Mouse (Mus musculus) retina, postnatal 7 days (tissue): Measurements from ENCODE around the gene H2afx.
A peak's percentile ranks its signal among the peaks of the same experiment; 100 is the strongest.
"Not testable (repeated sequence)": the region's sequence is repeated elsewhere in the genome, so short reads cannot be mapped to it uniquely, and the experiment has no call there.

Source experiments
- DNase-seq: peaks from one replicate; pipeline ENCODE4 v3.0.0-alpha.2; 2012; ENCODE audit warnings: low read depth, low spot score

Gene H2afx

DNA sequence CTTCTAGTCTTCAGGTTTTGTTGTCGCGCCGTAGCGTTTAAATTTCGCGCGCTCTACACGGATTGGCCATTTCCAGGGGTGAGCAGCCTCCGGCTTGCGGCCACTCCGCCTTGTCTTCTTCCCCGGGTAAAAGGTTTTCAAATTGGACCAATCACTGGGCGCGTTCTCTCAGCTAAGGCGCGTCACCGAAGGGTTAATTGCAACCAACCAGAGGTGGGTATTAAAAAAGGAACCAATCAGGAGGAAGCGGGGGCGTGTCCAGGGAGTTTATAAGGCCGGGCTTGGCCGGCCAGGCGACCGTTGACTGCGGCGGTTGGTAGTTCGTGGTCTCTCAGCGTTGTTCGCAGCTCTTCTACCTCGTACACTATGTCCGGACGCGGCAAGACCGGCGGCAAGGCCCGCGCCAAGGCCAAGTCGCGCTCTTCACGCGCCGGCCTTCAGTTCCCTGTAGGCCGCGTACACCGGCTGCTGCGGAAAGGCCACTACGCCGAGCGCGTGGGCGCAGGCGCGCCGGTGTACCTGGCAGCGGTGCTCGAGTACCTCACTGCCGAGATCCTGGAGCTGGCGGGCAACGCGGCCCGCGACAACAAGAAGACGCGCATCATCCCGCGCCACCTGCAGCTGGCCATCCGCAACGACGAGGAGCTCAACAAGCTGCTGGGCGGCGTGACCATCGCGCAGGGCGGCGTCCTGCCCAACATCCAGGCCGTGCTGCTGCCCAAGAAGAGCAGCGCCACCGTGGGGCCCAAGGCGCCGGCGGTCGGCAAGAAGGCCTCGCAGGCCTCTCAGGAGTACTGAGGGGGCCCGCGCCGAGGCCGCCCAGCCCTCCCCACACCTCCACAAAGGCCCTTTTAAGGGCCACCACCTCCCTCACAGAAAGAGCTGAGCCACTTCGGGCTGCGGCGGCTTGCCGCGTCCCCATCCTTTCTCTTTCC is at the start of gene H2afx:
H2afx (plus strand) TSS at position 299 of the 935 bp plus-strand sequence.
- DNase-seq, result peak; percentile 98

- no peak for DNase-seq
These were observed 48.1 kb upstream of the H2afx start for GRCm38 (mm10) chr9:44286256-44286850.

GRCm38 (mm10) chr9:44287003-44287400 is 47.5 kb upstream of the H2afx start:
- DNase-seq, result no peak

- DNase-seq, result peak; percentile 60
These were observed 47.0 kb upstream of the H2afx start for GRCm38 (mm10) chr9:44287401-44288075.

DNA sequence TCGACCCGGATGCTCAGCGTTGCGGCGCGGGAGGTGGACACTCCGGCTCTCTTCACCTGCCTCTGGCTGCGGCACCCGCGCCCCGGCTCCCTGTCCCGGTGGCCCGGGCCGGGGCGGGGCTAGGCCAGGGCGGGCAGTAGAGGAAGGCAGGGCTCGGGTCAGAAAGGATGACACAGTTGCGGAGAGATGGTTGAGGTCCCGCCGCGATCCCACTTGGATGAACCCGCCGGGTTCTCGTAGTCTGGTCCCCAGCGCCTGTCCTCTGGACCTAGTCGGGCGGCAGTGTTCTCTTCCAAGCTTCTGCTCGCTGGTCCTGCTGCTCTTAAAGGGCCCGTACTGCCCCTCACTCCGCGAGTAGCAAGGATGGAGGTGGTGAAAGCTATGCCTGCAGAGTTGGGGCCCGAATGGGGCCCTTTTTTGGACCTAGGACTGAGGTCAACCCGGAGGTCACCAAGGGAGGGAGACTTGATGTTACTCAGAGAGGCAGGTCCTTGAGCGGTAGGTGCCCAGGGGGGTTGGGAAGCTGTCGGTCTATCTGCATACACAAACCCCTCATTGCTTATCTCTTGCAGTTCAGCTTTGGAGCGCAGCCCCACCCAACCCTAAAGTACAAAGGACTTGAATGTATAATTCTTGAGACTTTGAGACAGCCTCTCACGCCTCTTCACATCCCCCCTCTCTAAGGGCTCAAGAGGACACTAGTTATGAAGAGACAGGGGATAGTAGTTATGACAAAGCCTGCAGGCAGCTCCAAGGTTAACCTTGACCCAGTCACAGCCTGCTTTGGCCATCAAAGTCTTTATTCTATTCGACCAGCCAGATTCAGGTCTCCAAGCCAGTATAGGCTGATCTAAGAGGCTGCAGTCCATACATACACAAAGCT is 46.2 kb upstream of the H2afx start, which contains the start of gene Abcg4:
Abcg4 (minus strand) TSS at position 540 of the 883 bp plus-strand sequence.
- DNase-seq, result no peak

DNA sequence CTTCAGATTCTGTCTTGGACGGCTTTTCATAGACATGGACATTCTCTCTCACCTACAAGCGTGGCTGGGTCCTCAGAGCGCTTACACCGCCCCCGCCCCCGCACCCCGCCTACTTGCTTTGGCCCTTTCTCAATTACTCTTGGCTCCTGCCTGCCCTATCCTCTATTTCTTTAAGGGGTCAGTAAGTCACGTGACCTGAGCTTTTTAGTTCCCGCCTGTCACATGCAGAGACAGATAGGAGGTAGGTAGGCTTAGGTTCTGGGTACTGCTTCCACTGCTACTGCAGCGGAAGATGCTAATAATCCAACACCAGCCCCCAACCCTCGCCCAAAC is 45.6 kb upstream of the H2afx start:
- DNase-seq, result no peak

GRCm38 (mm10) chr9:44292490-44292889 is 42.0 kb upstream of the H2afx start:
- DNase-seq, result no peak

DNA sequence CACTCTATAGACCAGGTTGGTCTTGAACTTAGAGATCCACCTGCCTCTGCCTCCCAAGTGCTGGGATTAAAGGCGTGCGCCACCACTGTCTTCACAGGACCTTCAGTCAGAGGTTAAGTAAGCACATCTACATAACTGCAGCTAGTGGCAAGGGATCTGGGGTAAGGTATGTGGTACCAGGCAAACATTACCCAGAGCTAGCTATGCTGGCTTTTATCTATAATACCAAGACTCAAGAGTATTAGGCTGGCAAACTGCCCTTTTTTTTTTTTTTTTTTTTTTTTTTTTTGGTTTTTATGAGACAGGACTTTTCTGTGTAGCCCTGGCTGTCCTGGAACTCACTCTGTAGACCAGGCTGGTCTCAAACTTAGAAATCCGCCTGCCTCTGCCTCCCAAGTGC is 34.5 kb upstream of the H2afx start:
- not testable (repeated sequence) for DNase-seq

DNA sequence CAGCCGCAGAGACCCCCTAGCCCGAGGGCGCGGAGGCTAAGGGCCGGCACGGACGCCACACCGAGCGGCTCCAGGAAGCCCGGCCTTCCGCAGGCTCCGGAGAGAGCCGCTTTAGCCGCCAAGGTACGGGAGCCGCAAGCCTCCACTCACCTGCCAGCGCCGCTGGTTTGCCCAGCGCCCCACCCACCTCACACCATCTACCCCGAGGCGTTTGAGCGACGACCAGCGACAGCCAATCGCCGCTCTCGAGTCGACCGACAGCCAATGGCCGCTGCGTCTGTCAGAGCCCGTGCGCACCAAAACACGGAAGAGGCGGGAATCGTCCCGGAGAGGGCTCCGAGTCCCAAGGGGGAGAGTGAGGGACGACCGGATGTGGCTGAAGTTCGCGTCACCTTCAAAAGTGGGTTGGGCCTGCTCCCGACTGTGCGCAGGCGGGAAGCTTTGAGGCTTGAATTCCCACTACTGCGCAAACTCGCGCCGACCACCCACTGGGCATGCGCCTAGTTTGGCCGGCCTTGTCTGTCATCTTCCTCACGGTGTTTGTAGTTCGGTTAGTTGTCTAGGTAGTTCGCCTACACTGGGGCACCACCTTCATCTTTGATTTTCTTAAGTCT is 28.9 kb upstream of the H2afx start, which contains the start of gene Hinfp:
Hinfp (minus strand) TSS at position 206 of the 614 bp plus-strand sequence.
- DNase-seq, result peak; percentile 98

- no peak for DNase-seq
These were observed 28.0 kb upstream of the H2afx start for GRCm38 (mm10) chr9:44306532-44306931.

- no peak for DNase-seq
These were observed 27.2 kb upstream of the H2afx start for GRCm38 (mm10) chr9:44307248-44307647.

DNA sequence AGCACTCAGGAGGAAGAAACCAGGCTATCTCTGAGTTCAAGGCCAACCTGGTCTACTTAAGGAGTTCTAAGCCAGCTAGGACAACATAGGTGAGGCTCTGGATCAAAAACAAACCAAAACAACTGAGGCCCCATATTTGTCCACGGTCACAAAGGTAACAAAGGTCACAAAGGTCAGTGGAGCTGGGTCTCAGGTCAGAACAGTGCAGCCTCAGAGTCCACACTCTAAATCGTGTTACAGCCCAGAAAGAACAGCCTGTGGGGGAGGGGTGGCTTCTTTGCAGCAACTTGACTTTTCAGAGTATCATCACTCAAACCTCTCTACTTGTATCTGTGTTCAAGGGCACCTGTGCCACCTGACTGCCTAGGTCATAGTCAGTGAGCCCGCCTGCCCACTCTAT is 24.7 kb upstream of the H2afx start:
- no peak for DNase-seq

DNA sequence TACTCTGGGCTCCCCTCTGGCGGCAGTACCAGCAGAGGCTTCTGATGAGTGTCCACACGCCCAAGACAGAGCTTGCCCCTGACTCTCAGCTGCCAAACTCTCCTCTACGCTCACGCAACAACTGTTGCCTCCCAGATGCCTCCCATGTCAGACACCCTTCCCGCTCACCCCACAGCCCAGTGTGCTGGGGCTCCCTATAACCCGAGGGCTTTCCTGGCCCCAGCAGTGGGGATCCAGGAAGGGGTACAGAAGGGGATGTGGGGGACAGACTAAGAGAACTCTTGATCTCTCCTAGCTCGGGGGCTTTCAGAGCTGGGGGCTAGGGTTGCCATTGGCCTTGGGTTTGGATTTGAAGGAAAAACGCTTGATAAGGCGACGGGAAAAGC is 23.8 kb upstream of the H2afx start:
- DNase-seq, result no peak

GRCm38 (mm10) chr9:44311136-44312134 is 23.1 kb upstream of the H2afx start:
- no peak for DNase-seq

- DNase-seq, result no peak
These were observed 20.8 kb upstream of the H2afx start for GRCm38 (mm10) chr9:44313476-44314256.

DNA sequence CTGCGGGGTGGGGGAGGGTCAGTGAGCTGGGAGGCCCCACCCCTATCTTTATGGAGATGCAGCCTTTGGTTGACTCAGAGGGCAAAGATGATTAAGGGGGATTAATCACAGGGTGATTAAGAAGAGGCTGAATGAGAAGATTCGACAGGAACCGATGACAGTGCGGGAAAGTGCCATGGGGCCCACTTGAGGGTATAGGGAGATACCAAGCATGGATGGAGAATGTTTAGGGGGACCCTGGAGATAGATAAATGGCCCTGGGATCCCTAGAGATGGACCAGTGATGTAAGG is 20.3 kb upstream of the H2afx start:
- peak; percentile 74 for DNase-seq

GRCm38 (mm10) chr9:44314910-44315309 is 19.6 kb upstream of the H2afx start:
- no peak for DNase-seq

DNA sequence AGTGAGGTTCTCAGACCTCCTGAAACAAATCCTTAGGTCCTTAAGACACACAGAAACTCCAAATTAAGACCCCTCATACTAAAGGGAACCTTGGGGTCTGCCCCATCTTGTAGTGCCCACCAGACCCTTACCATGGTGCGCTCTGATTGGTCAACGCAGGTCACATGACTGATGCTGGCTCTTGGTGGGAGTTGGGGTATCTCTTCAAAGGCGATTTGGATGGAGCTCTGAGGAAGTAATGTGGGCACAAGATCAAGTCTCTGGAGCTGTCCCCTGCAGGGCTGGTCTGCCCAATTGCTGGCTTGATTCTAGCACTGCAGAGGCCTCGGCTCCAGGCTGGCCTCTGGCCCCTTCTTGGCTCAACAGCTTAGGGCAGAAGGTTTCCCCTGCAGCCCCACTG is 17.0 kb upstream of the H2afx start:
- DNase-seq, result no peak
